Mouse (Mus musculus) hindbrain, embryonic 12.5 days (tissue): Measurements from ENCODE around the gene C1qa. TPM values are rescaled to one million over a fixed set of nuclear protein-coding genes. Genes with fewer than 3 reads are reported as not detected.

Experiments used
- ATAC-seq: fragments of 200-750 bp; cut with Nextera tagmentation; 2 replicates; pipeline ENCODE4 v1.8.0; 2017; ENCODE audit warnings: moderate TSS enrichment; ENCODE audit not compliant: low FRiP score
- H3K27ac ChIP-seq: fragments of 300-500 bp; sonication (generic); 2 replicates; pipeline ENCODE4 v1.5.1; 2016; ENCODE audit warnings: mild to moderate bottlenecking
- H3K27me3 ChIP-seq: fragments of 300-500 bp; sonication (generic); 2 replicates; pipeline ENCODE4 v1.6.1; 2016; ENCODE audit warnings: mild to moderate bottlenecking
- H3K36me3 ChIP-seq: fragments of 300-500 bp; sonication (generic); 2 replicates; pipeline ENCODE4 v1.6.1; 2016; ENCODE audit warnings: mild to moderate bottlenecking
- H3K4me1 ChIP-seq: fragments of 300-500 bp; sonication (generic); 2 replicates; pipeline ENCODE4 v1.6.1; 2016
- H3K4me2 ChIP-seq: fragments of 300-500 bp; sonication (generic); replicated peaks from 2 replicates; pipeline ENCODE4 v1.6.1; 2016; ENCODE audit warnings: mild to moderate bottlenecking
- H3K4me3 ChIP-seq: fragments of 300-500 bp; sonication (generic); 2 replicates; pipeline ENCODE4 v1.5.1; 2016; ENCODE audit warnings: mild to moderate bottlenecking
- H3K9ac ChIP-seq: fragments of 300-500 bp; sonication (generic); 2 replicates; pipeline ENCODE4 v1.6.1; 2016; ENCODE audit warnings: mild to moderate bottlenecking, moderate library complexity
- H3K9me3 ChIP-seq: fragments of 300-500 bp; sonication (generic); replicated peaks from 2 replicates; pipeline ENCODE4 v1.6.1; 2016; ENCODE audit warnings: mild to moderate bottlenecking
- WGBS: fragments of 180-500 bp; shearing (Covaris S2); methylation state at CpG from one replicate; pipeline ENCODE4 v1.1.7; 2016; 5-methylcytosine and 5-hydroxymethylcytosine counted together
- polyA plus RNA-seq: library from polyadenylated mRNA; unstranded; fragments of >200 nt; fragmentation: Nextera tagmentation; extraction: Ambion mirVana; gene quantifications from 2 replicates; pipeline ENCODE4 v1.2.1, GENCODE M21; 2016

Gene C1qa
- polyA plus RNA-seq, 1 experiment from 2014 or later: 14.6 TPM

DNA sequence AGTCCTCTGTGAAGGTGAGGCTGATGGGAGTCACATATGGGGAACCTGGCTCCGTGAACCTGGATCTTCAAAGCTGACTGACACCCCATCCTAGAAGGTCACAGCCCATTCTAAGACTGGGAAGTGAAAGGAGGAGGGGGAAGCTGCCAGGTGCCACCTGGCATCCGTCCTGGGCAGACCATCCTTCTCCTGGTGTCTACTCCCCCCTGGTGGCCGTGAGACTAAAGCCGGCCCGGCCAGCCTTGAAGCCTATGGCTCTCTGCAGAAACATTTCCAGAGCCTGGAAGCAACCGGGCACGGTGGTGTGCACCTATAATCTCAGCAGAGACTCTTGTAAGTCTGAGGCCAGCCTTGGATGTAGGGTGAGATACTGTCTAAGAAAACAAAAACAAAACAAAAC is 21.6 kb downstream of the C1qa start:
- H3K4me2 ChIP-seq: no peak overlapping the region
- ATAC-seq: no peak

DNA sequence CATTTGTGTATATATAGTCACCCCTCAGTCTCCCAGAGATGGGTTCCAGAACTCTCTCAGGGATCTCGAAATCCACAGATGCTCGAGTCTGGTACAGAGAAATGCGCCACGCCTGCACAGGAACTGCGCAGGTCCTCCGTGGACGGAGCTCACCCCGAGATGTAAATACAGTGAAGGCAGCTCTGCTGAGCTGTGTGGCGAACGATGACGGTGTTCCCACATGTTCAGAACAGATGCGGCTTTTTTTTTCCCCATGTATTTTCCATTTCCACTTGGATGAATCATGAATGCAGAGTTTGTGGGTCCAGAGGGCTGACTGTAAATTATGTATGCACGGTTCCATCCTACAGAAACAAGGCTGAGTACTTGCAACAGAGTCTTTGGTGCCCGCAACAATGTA is 23.6 kb downstream of the C1qa start:
- Histone ChIP-seq H3K27ac (no peak overlapping the region), H3K36me3 (no peaks in the 10 kb centered on the region), H3K4me1 (no peaks in the 10 kb centered on the region), H3K27me3 (no peaks in the 10 kb centered on the region), H3K4me2 (no peak overlapping the region), H3K9me3 (no peaks in the 10 kb centered on the region), H3K9ac (no peak overlapping the region), H3K4me3 (no peak overlapping the region)
- ATAC-seq: no peak
- WGBS: 89% methylated on average over 14 of the region's 14 CpGs

More for the DNA sequence above, 21.6 kb downstream of the C1qa start:
- H3K9me3 ChIP-seq: no peaks in the 10 kb centered on the region
- H3K9ac ChIP-seq: no peak overlapping the region
- WGBS: 24% methylated on average over 7 of the region's 7 CpGs
- no peak overlapping the region for H3K4me3 ChIP-seq
- H3K4me1 ChIP-seq: no peaks in the 10 kb centered on the region
- H3K27me3 ChIP-seq: no peaks in the 10 kb centered on the region
- no peak overlapping the region for H3K27ac ChIP-seq
- H3K36me3 ChIP-seq: no peaks in the 10 kb centered on the region

DNA sequence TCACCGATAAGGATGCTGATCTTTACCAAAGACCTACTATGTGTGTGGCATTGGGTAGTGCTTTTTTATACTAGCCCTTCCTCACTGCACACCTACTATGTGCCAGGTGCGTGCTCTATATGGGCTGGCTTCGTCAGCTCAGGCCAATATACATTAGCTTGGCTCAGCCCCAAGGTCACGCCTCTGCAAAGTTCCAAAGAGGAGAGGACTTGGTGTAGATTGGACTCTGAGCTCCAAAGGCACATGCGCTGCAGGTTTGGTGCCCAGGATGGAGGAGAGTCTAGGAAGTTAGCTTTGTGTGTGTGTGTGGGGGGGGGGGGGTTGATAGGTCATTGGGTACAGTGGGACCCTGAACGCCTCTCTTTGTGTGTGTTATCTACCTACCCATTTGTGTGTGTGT is 30.2 kb downstream of the C1qa start:
- Histone ChIP-seq H3K36me3 (no peaks in the 10 kb centered on the region), H3K4me2 (no peak overlapping the region), H3K4me3 (no peak overlapping the region), H3K4me1 (peaks cover 40% of the 10 kb centered on the region), H3K27ac (no peak overlapping the region), H3K9ac (no peak overlapping the region), H3K27me3 (no peaks in the 10 kb centered on the region), H3K9me3 (no peaks in the 10 kb centered on the region)
- no peak for ATAC-seq
- 86% methylated on average over 6 of the region's 6 CpGs for WGBS

DNA sequence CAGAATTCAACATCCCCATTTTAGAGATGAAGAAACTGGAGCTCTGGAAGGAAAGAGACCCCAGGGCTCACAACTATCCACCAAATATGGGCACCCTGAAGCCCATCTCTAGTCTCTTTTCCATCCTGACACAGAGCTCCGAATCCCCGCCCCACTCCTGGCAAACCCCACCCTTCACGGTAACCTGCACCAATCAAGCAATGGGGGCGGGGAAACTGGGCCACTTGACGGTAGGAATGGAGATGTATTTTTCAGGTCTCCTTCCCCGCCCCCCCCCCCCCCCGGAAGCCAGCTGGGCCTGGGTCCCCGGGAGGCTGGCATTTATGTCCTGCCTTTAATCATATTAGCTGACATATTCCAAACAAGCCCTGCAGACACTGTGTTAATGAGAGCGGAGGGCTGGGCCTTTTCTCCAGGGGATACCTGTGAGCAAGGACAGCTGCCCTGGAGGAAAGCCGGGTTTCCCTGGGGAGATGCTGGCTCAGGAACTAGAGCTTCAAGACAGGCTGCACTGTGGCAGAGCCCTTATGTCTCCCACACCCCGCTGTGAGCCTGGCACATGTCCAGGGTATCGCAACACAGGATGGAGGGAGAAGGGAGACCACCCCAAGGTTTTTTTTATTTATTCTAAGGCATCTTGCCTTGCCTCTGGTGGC is 30.8 kb downstream of the C1qa start:
- peak; percentile 49; the same call in 1 of the 2 replicates for ATAC-seq
- H3K9ac ChIP-seq: no peak overlapping the region
- peak overlapping the region; percentile 15; the same call in 1 of the 2 replicates for H3K4me2 ChIP-seq
- H3K9me3 ChIP-seq: no peaks in the 10 kb centered on the region
- no peak overlapping the region for H3K4me3 ChIP-seq
- 15% methylated on average over 11 of the region's 12 CpGs for WGBS
- H3K27me3 ChIP-seq: peaks cover 3% of the 10 kb centered on the region; the same call in 1 of the 2 replicates
- H3K4me1 ChIP-seq: peaks cover 45% of the 10 kb centered on the region
- H3K36me3 ChIP-seq: no peaks in the 10 kb centered on the region
- H3K27ac ChIP-seq: no peak overlapping the region; the same call in 1 of the 2 replicates

DNA sequence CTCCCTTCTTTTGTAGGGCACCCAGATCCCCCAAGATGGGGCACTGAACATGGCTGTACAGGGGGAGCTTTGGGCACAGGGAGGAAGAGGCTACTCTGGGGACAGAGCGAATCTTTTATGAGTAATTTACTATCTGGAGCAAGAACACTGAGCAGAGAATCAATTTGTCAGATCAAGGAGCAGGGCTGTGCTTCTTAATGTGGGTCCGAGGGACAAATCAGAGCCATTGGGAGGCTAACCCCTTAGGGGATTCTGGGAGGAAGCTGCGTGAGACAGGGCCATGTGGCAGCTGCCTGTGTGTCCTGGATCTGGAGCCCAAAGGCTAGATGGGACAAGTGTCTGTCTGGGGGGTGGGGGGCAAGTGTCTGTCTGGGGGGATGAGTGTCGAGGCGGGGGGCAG is 33.1 kb downstream of the C1qa start:
- peak overlapping the region; percentile 19 for H3K4me2 ChIP-seq
- no peak overlapping the region for H3K4me3 ChIP-seq
- ATAC-seq: peak; percentile 38; the same call in 1 of the 2 replicates
- no peak overlapping the region for H3K9ac ChIP-seq
- peaks cover 61% of the 10 kb centered on the region for H3K4me1 ChIP-seq
- H3K36me3 ChIP-seq: no peaks in the 10 kb centered on the region
- WGBS: 48% methylated on average over 5 of the region's 5 CpGs
- no peaks in the 10 kb centered on the region for H3K9me3 ChIP-seq
- peaks cover 5% of the 10 kb centered on the region; the same call in 1 of the 2 replicates for H3K27me3 ChIP-seq
- H3K27ac ChIP-seq: peak overlapping the region; percentile 95

DNA sequence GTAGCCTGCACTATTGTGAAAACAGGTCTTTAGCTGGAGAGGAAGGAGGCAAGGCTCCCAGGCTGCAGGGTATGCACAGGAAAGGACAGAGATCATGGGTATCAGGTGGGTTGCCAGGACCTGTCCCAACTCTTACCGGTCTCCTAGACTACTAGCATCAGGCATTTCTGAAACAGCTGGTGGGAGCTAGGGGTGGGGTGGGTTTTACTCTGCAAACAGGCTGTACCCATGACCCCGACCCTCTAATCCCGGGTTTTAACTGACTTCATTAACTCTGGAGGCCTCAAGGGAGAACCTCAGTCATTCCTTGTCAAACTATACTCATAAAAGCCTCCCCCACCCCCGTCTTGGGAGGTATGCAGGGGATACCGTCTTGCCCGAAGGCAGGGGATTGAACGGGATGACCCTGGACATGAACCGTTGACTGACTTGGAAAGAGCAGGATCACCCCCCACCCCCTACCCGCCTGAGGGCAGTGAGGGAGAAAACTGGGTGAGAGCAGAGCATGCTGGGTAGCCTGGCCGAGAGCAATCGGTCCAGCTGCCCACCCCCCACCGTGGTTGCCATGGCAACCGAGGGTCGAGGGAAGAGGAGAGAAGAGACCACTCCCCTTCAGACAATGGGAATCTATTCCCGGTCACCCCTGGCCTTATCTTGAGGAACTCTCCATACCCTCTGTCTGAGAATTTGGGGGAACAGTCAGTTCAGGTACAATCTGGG is 33.7 kb downstream of the C1qa start:
- Histone ChIP-seq H3K27me3 (peaks cover 5% of the 10 kb centered on the region; the same call in 1 of the 2 replicates), H3K4me3 (no peak overlapping the region), H3K9me3 (no peaks in the 10 kb centered on the region), H3K4me2 (peak overlapping the region; percentile 19), H3K9ac (no peak overlapping the region), H3K36me3 (no peaks in the 10 kb centered on the region), H3K4me1 (peaks cover 61% of the 10 kb centered on the region), H3K27ac (peak overlapping the region; percentile 95)
- 3% methylated on average over 15 of the region's 15 CpGs for WGBS
- peak; percentile 66 for ATAC-seq

DNA sequence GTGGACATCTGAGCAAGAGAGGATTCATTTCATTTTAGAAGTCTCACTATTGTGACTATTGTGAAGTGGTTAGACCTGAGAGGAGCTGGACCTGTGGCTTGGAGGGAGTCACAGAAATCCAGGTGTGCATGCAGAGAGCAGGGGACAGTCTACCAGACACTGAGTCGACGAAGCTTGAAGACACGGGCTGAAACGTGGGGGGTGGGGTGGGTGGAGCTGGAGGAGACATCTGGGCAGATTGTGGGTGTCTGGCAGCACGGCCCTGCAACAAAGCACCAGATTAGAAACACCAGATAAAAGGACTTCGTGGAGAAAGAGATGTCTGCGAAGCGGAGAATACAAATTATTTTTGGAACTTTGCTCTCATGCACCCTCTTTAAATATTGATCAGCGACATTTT is 35.1 kb downstream of the C1qa start:
- no peaks in the 10 kb centered on the region for H3K9me3 ChIP-seq
- H3K9ac ChIP-seq: no peak overlapping the region
- no peak overlapping the region for H3K27ac ChIP-seq
- H3K36me3 ChIP-seq: no peaks in the 10 kb centered on the region
- 41% methylated on average over 9 of the region's 9 CpGs for whole genome bisulfite sequencing
- no peak overlapping the region for H3K4me3 ChIP-seq
- peaks cover 61% of the 10 kb centered on the region for H3K4me1 ChIP-seq
- H3K4me2 ChIP-seq: no peak overlapping the region
- no peak for ATAC-seq
- H3K27me3 ChIP-seq: peaks cover 5% of the 10 kb centered on the region; the same call in 1 of the 2 replicates

DNA sequence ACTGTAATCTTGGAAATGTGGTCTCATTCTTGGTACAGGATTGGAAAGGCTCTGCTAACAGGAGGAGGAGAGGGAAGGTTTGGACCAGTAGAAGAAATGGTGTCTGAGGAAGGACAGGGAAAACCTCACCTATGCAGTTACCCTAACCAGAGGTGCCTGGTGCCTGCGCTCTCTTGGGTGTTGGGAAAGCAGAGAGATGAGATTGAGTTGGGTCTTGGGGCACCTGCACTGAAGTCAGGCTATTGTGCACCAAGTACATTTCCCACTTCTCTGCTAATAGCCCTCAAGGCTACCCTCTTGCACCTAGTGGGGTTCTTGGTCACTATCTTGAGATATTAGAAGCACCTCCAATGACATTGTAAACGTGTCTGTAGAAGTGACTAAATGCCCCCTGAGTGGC is 36.2 kb downstream of the C1qa start:
- H3K9me3 ChIP-seq: no peaks in the 10 kb centered on the region
- no peak for ATAC-seq
- no peak overlapping the region for H3K4me2 ChIP-seq
- peaks cover 5% of the 10 kb centered on the region; the same call in 1 of the 2 replicates for H3K27me3 ChIP-seq
- 81% methylated on average over 2 of the region's 2 CpGs for WGBS
- peaks cover 51% of the 10 kb centered on the region for H3K4me1 ChIP-seq
- H3K9ac ChIP-seq: no peak overlapping the region
- H3K36me3 ChIP-seq: no peaks in the 10 kb centered on the region
- no peak overlapping the region for H3K4me3 ChIP-seq
- peak overlapping the region; percentile 74 for H3K27ac ChIP-seq

DNA sequence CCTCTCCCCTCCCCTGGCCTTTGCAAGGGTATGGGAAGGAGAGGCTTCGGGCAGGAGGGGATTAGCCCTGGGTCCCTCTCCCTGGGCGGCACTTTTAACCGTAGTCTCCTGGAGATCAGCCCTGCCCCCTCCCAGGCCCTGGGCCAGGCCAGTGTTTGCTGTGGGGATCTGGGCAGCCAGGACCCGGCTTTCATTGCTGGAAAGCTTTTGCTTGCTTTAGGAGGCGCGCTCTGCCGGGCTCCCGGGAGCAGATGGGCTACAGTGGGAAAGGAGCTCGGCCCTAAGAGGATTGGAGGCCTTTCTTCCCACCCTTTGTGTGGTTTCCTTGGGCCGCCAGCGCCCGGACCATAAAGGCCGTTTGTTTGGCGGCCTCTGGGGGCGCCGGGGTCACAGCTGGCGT is 36.8 kb downstream of the C1qa start:
- H3K4me2 ChIP-seq: no peak overlapping the region
- ATAC-seq: no peak

DNA sequence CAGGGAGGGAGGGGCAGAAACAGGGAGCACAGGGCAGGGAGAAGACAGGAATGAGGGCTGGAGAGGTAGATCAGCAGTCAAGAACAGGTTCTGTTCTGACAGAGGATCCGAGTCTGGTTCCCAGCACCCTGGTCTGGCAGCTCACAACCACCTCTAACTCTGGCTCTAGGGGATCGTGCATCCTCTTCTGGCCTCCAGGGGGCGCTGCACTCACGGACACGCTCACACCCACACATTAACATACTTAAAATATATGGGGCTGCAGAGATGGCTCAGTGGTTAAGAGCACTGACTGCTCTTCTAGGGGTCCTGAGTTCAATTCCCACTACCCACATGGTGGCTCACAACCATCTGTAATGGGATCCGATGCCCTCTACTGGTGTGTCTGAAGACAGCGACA is 38.6 kb downstream of the C1qa start:
- Histone ChIP-seq H3K4me1 (peaks cover 37% of the 10 kb centered on the region), H3K27ac (no peak overlapping the region), H3K9ac (no peak overlapping the region), H3K4me2 (no peak overlapping the region), H3K27me3 (peaks cover 5% of the 10 kb centered on the region; the same call in 1 of the 2 replicates), H3K36me3 (no peaks in the 10 kb centered on the region), H3K4me3 (no peak overlapping the region), H3K9me3 (no peaks in the 10 kb centered on the region)
- WGBS: 80% methylated on average over 7 of the region's 7 CpGs
- ATAC-seq: no peak

More for the DNA sequence above, 36.8 kb downstream of the C1qa start:
- Histone ChIP-seq H3K4me3 (no peak overlapping the region), H3K36me3 (no peaks in the 10 kb centered on the region), H3K27ac (peak overlapping the region; percentile 74), H3K4me1 (peaks cover 46% of the 10 kb centered on the region), H3K27me3 (peaks cover 5% of the 10 kb centered on the region; the same call in 1 of the 2 replicates), H3K9ac (0 out of 2 replicates have a peak overlapping the region, but pooled peaks have one; percentile 6), H3K9me3 (no peaks in the 10 kb centered on the region)
- 5% methylated on average over 17 of the region's 17 CpGs for WGBS

DNA sequence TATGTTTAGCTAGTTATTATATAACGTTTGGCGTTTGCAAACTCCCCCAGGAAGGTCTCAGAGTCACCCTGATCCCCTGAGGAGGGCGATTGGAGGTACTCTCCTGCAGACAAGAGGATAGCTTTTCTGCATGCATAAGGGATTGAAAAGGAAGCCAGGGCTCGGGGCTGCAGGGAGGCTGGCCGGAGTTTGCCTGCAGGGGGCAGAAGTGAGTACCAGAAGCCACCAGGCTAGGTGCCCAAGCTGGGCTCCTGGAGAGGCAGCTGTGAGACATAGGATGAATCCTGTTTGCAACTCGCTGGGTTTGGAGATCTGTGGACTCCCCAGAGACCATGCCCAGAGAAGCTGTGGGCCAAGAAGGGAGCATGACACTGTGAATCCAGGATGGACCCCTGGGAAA is 43.5 kb downstream of the C1qa start:
- no peak for ATAC-seq
- Histone ChIP-seq H3K4me1 (0 out of 2 replicates have a peak, but pooled peaks cover 3% of the 10 kb centered on the region), H3K9me3 (no peaks in the 10 kb centered on the region), H3K4me2 (no peak overlapping the region), H3K36me3 (no peaks in the 10 kb centered on the region), H3K27ac (no peak overlapping the region), H3K4me3 (no peak overlapping the region), H3K9ac (no peak overlapping the region), H3K27me3 (peaks cover 3% of the 10 kb centered on the region; the same call in 1 of the 2 replicates)
- 30% methylated on average over 6 of the region's 6 CpGs for WGBS

DNA sequence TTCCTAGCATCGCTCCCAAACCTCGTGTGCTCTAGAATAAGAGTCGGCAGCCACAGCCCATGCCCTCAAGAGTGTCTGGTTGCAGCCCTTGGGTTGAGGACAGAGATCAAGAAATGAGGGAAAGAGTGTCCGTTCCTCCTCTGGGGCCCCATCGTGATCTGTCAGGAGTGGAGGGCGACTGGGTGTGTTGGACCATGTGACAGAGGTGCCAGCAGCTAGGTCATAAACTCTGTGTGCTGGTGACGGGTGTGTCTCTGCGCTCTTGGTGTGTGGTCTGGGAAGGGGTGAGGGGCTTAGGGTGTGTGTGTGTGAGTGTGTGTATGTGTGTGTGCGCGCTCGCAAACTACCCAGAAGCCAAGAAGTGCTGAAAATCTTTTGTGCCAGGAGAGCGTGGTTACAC is 45.6 kb downstream of the C1qa start:
- no peak overlapping the region for H3K4me3 ChIP-seq
- H3K4me1 ChIP-seq: 0 out of 2 replicates have a peak, but pooled peaks cover 3% of the 10 kb centered on the region
- peaks cover 3% of the 10 kb centered on the region; the same call in 1 of the 2 replicates for H3K27me3 ChIP-seq
- 90% methylated on average over 12 of the region's 12 CpGs for WGBS
- H3K36me3 ChIP-seq: no peaks in the 10 kb centered on the region
- H3K9me3 ChIP-seq: no peaks in the 10 kb centered on the region
- no peak for ATAC-seq
- no peak overlapping the region for H3K9ac ChIP-seq
- no peak overlapping the region for H3K4me2 ChIP-seq
- H3K27ac ChIP-seq: no peak overlapping the region
